Mouse (Mus musculus) thymus, postnatal 25 days (tissue): ENCODE measurements around the gene Ddrgk1.

ENCODE experiments used
- DNase-seq: peaks from one replicate; pipeline ENCODE4 v3.0.0; 2022

Gene Ddrgk1

GRCm38 (mm10) chr2:130664102-130664701 lies at the start of gene Ddrgk1:
Ddrgk1 (minus strand) TSS chr2:130664659.
- DNase-seq, result peak; percentile 89

GRCm38 (mm10) chr2:130707057-130707456 lies 42.6 kb upstream of the Ddrgk1 start:
- no peak for DNase-seq

- DNase-seq, result no peak
Observed at GRCm38 (mm10) chr2:130706602-130707001, 42.1 kb upstream of the Ddrgk1 start.

- no peak for DNase-seq
Observed at GRCm38 (mm10) chr2:130705178-130705577, 40.7 kb upstream of the Ddrgk1 start.

- DNase-seq, result no peak
Observed at GRCm38 (mm10) chr2:130704040-130705001, 39.9 kb upstream of the Ddrgk1 start.

- DNase-seq, result no peak
Observed at GRCm38 (mm10) chr2:130697821-130698266, 33.4 kb upstream of the Ddrgk1 start.

GRCm38 (mm10) chr2:130697153-130697810 lies 32.8 kb upstream of the Ddrgk1 start, which contains the start of gene Slc4a11:
Slc4a11 (minus strand) TSS chr2:130697519.
- peak; percentile 78 for DNase-seq

- DNase-seq, result peak; percentile 12
Observed at GRCm38 (mm10) chr2:130696700-130697152, 32.3 kb upstream of the Ddrgk1 start.

GRCm38 (mm10) chr2:130693563-130693962 lies 29.1 kb upstream of the Ddrgk1 start:
- DNase-seq, result no peak

- no peak for DNase-seq
Observed at GRCm38 (mm10) chr2:130689011-130689410, 24.6 kb upstream of the Ddrgk1 start.

GRCm38 (mm10) chr2:130685426-130685825 lies 21.0 kb upstream of the Ddrgk1 start:
- no peak for DNase-seq

- no peak for DNase-seq
Observed at GRCm38 (mm10) chr2:130681531-130681930, 17.1 kb upstream of the Ddrgk1 start.

GRCm38 (mm10) chr2:130679899-130680298 lies 15.4 kb upstream of the Ddrgk1 start:
- no peak for DNase-seq

GRCm38 (mm10) chr2:130679154-130679553 lies 14.7 kb upstream of the Ddrgk1 start:
- no peak for DNase-seq

GRCm38 (mm10) chr2:130677211-130677610 lies 12.8 kb upstream of the Ddrgk1 start:
- DNase-seq, result no peak

- DNase-seq, result peak; percentile 87
Observed at GRCm38 (mm10) chr2:130667559-130667958, 3.1 kb upstream of the Ddrgk1 start, which contains the start of gene Itpa. Itpa (plus strand) TSS chr2:130667610.

GRCm38 (mm10) chr2:130663342-130663741 lies 1.1 kb downstream of the Ddrgk1 start:
- DNase-seq, result no peak

- DNase-seq, result no peak
Observed at GRCm38 (mm10) chr2:130658530-130658929, 5.9 kb downstream of the Ddrgk1 start.

GRCm38 (mm10) chr2:130657541-130657940 lies 6.9 kb downstream of the Ddrgk1 start:
- no peak for DNase-seq

GRCm38 (mm10) chr2:130656536-130656935 lies 7.9 kb downstream of the Ddrgk1 start:
- no peak for DNase-seq

- no peak for DNase-seq
Observed at GRCm38 (mm10) chr2:130655660-130656339, 8.7 kb downstream of the Ddrgk1 start.

- DNase-seq, result no peak
Observed at GRCm38 (mm10) chr2:130653760-130654159, 10.7 kb downstream of the Ddrgk1 start.

- DNase-seq, result no peak
Observed at GRCm38 (mm10) chr2:130653303-130653702, 11.2 kb downstream of the Ddrgk1 start.
